Mouse (Mus musculus): Measurements from ENCODE around the gene Gm37240.

- no peak for TF ChIP-seq CTCF (IDR thresholded peaks at IDR 0.05; ENCODE audit: insufficient read depth, low read depth, low read length)
- no peak for TF ChIP-seq POLR2A (IDR thresholded peaks at IDR 0.05; ENCODE audit: insufficient read depth, low read depth, low read length)
These were observed 1111.2 kb downstream of the Gm37240 start for GRCm38 (mm10) chr3:84776084-84776483.

Measured in olfactory bulb, adult 2 months (tissue).